Mouse (Mus musculus) limb, embryonic 13.5 days (tissue): ENCODE data around the gene Pon1. TPM values are rescaled to one million over a fixed set of nuclear protein-coding genes. Genes with fewer than 3 reads are reported as not detected.

ENCODE experiments used
- ATAC-seq: fragments of 200-750 bp; cut with Nextera tagmentation; 2 replicates; pipeline ENCODE4 v1.8.0; 2017; ENCODE audit warnings: low read depth, moderate number of reproducible peaks, moderate TSS enrichment; ENCODE audit not compliant: low FRiP score
- H3K27ac ChIP-seq: fragments of 300-500 bp; sonication (generic); 2 replicates; pipeline ENCODE4 v1.5.1; 2015; ENCODE audit warnings: inconsistent platforms, mild to moderate bottlenecking, moderate library complexity
- H3K27me3 ChIP-seq: fragments of 300-500 bp; sonication (generic); 2 replicates; pipeline ENCODE4 v1.6.1; 2015; ENCODE audit warnings: mild to moderate bottlenecking, inconsistent platforms
- H3K36me3 ChIP-seq: fragments of 300-500 bp; sonication (generic); 2 replicates; pipeline ENCODE4 v1.6.1; 2015; ENCODE audit warnings: inconsistent platforms, mild to moderate bottlenecking, moderate library complexity
- H3K4me1 ChIP-seq: fragments of 300-500 bp; sonication (generic); 2 replicates; pipeline ENCODE4 v1.6.1; 2015; ENCODE audit warnings: inconsistent platforms
- H3K4me2 ChIP-seq: fragments of 300-500 bp; sonication (generic); replicated peaks from 2 replicates; pipeline ENCODE4 v1.6.1; 2015; ENCODE audit warnings: inconsistent platforms, mild to moderate bottlenecking, moderate library complexity
- H3K4me3 ChIP-seq: fragments of 300-500 bp; sonication (generic); 2 replicates; pipeline ENCODE4 v1.5.1; 2015; ENCODE audit warnings: moderate library complexity, mild to moderate bottlenecking, inconsistent platforms
- H3K9ac ChIP-seq: fragments of 300-500 bp; sonication (generic); 2 replicates; pipeline ENCODE4 v1.6.1; 2015; ENCODE audit warnings: mild to moderate bottlenecking, inconsistent platforms
- H3K9me3 ChIP-seq: fragments of 300-500 bp; sonication (generic); 2 replicates; pipeline ENCODE4 v1.6.1; 2016; ENCODE audit warnings: inconsistent platforms
- WGBS: fragments of 180-500 bp; shearing (Covaris S2); methylation state at CpG from one replicate; pipeline ENCODE4 v1.1.7; 2015; 5-methylcytosine and 5-hydroxymethylcytosine counted together
- polyA plus RNA-seq: library from polyadenylated mRNA; unstranded; fragments of >200 nt; fragmentation: Nextera tagmentation; extraction: Ambion mirVana; gene quantifications from 2 replicates; pipeline ENCODE4 v1.2.1, GENCODE M21; 2015

Gene Pon1
- polyA plus RNA-seq, 1 experiment from 2014 or later, result not detected

DNA sequence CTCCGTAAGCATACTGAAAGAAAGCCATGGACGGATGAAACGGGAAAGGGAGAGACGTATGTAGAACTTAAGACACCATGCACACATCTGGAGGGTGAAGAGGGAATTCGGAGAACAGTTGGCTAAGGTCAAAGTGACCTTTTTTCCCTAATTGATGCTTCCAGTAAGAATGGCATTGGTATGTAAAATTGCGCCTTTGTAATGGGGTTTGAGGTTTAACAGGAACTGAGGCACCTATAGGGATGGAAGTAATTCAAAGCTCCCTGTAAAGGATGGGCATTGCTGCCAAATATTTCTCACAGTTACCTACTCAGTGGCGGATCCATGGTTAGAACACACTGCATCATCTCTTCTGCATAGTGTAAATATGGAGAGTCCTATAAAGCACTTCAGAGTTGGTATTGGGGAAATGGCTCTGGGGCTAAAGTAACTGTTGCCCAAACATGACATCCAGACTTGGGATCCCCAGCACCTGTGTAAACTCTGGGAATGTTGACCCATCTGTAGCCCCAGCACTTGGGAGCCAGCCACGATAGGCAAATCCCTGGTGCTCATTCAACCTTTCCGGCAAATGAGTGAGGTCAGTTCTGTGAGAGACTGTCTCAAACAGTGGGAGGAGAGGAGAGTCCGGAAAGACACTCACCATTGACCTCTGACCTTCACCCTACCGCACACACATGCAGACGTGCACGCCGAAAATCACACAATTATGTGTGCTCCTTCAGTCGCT lies 74.4 kb downstream of the Pon1 start:
- no peaks in the 10 kb centered on the region for H3K9me3 ChIP-seq
- no peak for ATAC-seq
- H3K36me3 ChIP-seq, result peaks cover 36% of the 10 kb centered on the region
- no peaks in the 10 kb centered on the region for H3K27me3 ChIP-seq
- H3K4me2 ChIP-seq, result no peak overlapping the region
- H3K27ac ChIP-seq, result no peak overlapping the region
- WGBS, result 85% methylated on average over 15 of the region's 15 CpGs
- no peak overlapping the region for H3K9ac ChIP-seq
- no peaks in the 10 kb centered on the region for H3K4me1 ChIP-seq
- H3K4me3 ChIP-seq, result no peak overlapping the region

Other genes with a start within 250 kb of the Pon1 start
- 9.3 and 10.4 TPM in 2 replicates for gene Pon3, start 62.3 kb upstream of the Pon1 start, polyA plus RNA-seq
- 22.7 and 24.7 TPM in 2 replicates for gene Pon2, start 104.5 kb upstream of the Pon1 start, polyA plus RNA-seq
- gene Asb4, start 189.4 kb upstream of the Pon1 start, polyA plus RNA-seq, result 61.3 and 66.4 TPM in 2 replicates